Mouse (Mus musculus) gastrocnemius, postnatal 4 days (tissue): ENCODE measurements around the gene Wdr61. TPM values are rescaled to one million over a fixed set of nuclear protein-coding genes. Genes with fewer than 3 reads are reported as not detected.

Source experiments
- DNase-seq, 2 experiments: peaks; one replicate each; pipeline ENCODE4 v3.0.0; 2021 to 2022; ENCODE audit warnings: low spot score in 2 of 2, mixed read lengths in 2 of 2
- microRNA-seq: library from miRNA; unstranded; fragments of <30 nt; microRNA quantifications from one replicate; pipeline ENCODE4 v1.2.0, GENCODE M21; 2021
- total RNA-seq, 2 experiments: library from RNA; stranded (reverse); gene quantifications; 2 replicates each; pipeline ENCODE4 v1.2.3; 2021

Gene Wdr61
- total RNA-seq, 2 experiments from 2014 or later: 44.2 to 45.1 TPM

GRCm38 (mm10) chr9:54687246-54688236 lies 46.8 kb downstream of the Wdr61 start:
- DNase-seq: no peak

- DNase-seq: no peak
Observed at GRCm38 (mm10) chr9:54683814-54684605, 50.3 kb downstream of the Wdr61 start.

GRCm38 (mm10) chr9:54682846-54683245 lies 51.5 kb downstream of the Wdr61 start:
- no peak for DNase-seq

GRCm38 (mm10) chr9:54676531-54676986 lies 57.8 kb downstream of the Wdr61 start:
- DNase-seq: peak; percentile 38 to 68

- no peak for DNase-seq
Observed at GRCm38 (mm10) chr9:54673887-54674286, 60.4 kb downstream of the Wdr61 start.

GRCm38 (mm10) chr9:54671962-54672361 lies 62.4 kb downstream of the Wdr61 start:
- DNase-seq: no peak

- no peak for DNase-seq
Observed at GRCm38 (mm10) chr9:54668455-54668854, 65.9 kb downstream of the Wdr61 start.

GRCm38 (mm10) chr9:54666116-54666515 lies 68.2 kb downstream of the Wdr61 start:
- DNase-seq: no peak

Small RNA genes within 50 kb of the gene (microRNA-seq; reads per million reads assigned to microRNA genes)
- gene Mir5710: not detected

Other genes starting within 250 kb of the Wdr61 start
- gene Dmxl2, start 232.9 kb downstream of the Wdr61 start, total RNA-seq: 1 to 10 TPM; 7.1 to 8.7 TPM
- not detected for gene Sh2d7, start 195.5 kb downstream of the Wdr61 start, total RNA-seq
- 10 to 100 TPM; 18.5 to 24.5 TPM for gene Cib2, start 174.3 kb downstream of the Wdr61 start, total RNA-seq
- gene Idh3a, start 148.2 kb downstream of the Wdr61 start, total RNA-seq: 100 to 1,000 TPM; 254 to 292 TPM
- under 1 TPM; 0.36 to 0.66 TPM for gene Acsbg1, start 72.6 kb downstream of the Wdr61 start, total RNA-seq
- 10 to 100 TPM; 38.7 to 49.3 TPM for gene Dnaja4, start 35.6 kb downstream of the Wdr61 start, total RNA-seq
- gene Crabp1, start 30.2 kb upstream of the Wdr61 start, total RNA-seq: 10 to 100 TPM; 17.0 to 18.4 TPM
- 10 to 100 TPM; 40.5 to 43.5 TPM for gene Ireb2, start 129.3 kb upstream of the Wdr61 start, total RNA-seq
- 1 to 10 TPM; 4.8 to 5.1 TPM for gene Hykk, start 182.8 kb upstream of the Wdr61 start, total RNA-seq
- 100 to 1,000 TPM; 170 to 194 TPM for gene Psma4, start 216.3 kb upstream of the Wdr61 start, total RNA-seq
- gene AY074887, start 216.5 kb upstream of the Wdr61 start, total RNA-seq: under 1 TPM in 1 of 2 experiments, not detected in 1; 0.36 TPM
- under 1 TPM; 0.22 to 0.23 TPM for gene Chrna5, start 246.4 kb upstream of the Wdr61 start, total RNA-seq